Mouse (Mus musculus): ENCODE data around the gene Lcmt1. TPM values are rescaled to one million over a fixed set of nuclear protein-coding genes. Genes with fewer than 3 reads are reported as not detected.

The Lcmt1 gene
- polyA plus RNA-seq (2017; shearing (Covaris generic)), result 41.9 TPM

GRCm38 (mm10) chr7:123369759-123370481 is at the start of gene Lcmt1, which contains the start of gene Arhgap17:
Lcmt1 (plus strand) TSS chr7:123369784.
Arhgap17 (minus strand) TSS chr7:123369915.

GRCm38 (mm10) chr7:123462070-123462501 is 92.5 kb downstream of the Lcmt1 start, which contains the start of gene Aqp8:
Aqp8 (plus strand) TSS chr7:123462291.

Other genes with a start within 250 kb of the Lcmt1 start
- gene Tnrc6a, start 245.9 kb upstream of the Lcmt1 start, polyA plus RNA-seq (2017; shearing (Covaris generic)), result 55.5 TPM
- 0.35 TPM for gene Slc5a11, start 155.0 kb upstream of the Lcmt1 start, polyA plus RNA-seq (2017; shearing (Covaris generic))
- gene Arhgap17, start 131 bp downstream of the Lcmt1 start, polyA plus RNA-seq (2017; shearing (Covaris generic)), result 50.5 TPM
- gene Aqp8, start 92.5 kb downstream of the Lcmt1 start, polyA plus RNA-seq (2017; shearing (Covaris generic)), result not detected
- gene Zkscan2, start 130.7 kb downstream of the Lcmt1 start, polyA plus RNA-seq (2017; shearing (Covaris generic)), result 0.13 TPM